Mouse (Mus musculus): ENCODE measurements around the gene Tomm20. TPM values are rescaled to one million over a fixed set of nuclear protein-coding genes. Genes with fewer than 3 reads are reported as not detected.
"Not testable (repeated sequence)": the region's sequence is repeated elsewhere in the genome, so short reads cannot be mapped to it uniquely, and the experiment has no call there.

Tomm20 gene
- polyA plus RNA-seq, 1 experiment from 2014 or later = 189 TPM

- Histone ChIP-seq H3K27me3 (replicated peaks) (no peaks in the 10 kb centered on the region), H3K4me2 (replicated peaks) (no peak overlapping the region), H3K4me3 (no peak overlapping the region), H3K4me1 (peaks cover 19% of the 10 kb centered on the region), H3K36me3 (no peaks in the 10 kb centered on the region), H3K9ac (no peak overlapping the region), H3K9me3 (no peaks in the 10 kb centered on the region), H3K27ac (no peak overlapping the region)
- no peak for ATAC-seq (ENCODE audit: low FRiP score, low read depth)
- 65% methylated on average over 3 of the region's 3 CpGs for WGBS
Measured at GRCm38 (mm10) chr8:126887639-126888006, 58.0 kb downstream of the Tomm20 start.

GRCm38 (mm10) chr8:126886741-126887638 is 58.7 kb downstream of the Tomm20 start:
- 59% methylated on average over 8 of the region's 8 CpGs for WGBS
- H3K9ac ChIP-seq = no peak overlapping the region
- H3K4me2 ChIP-seq (replicated peaks) = no peak overlapping the region
- peaks cover 19% of the 10 kb centered on the region for H3K4me1 ChIP-seq
- no peak overlapping the region for H3K27ac ChIP-seq
- H3K27me3 ChIP-seq (replicated peaks) = no peaks in the 10 kb centered on the region
- ATAC-seq (ENCODE audit: low FRiP score, low read depth) = no peak
- H3K36me3 ChIP-seq = no peaks in the 10 kb centered on the region
- no peaks in the 10 kb centered on the region for H3K9me3 ChIP-seq
- H3K4me3 ChIP-seq = no peak overlapping the region

- Histone ChIP-seq H3K27ac (no peak overlapping the region), H3K27me3 (replicated peaks) (no peaks in the 10 kb centered on the region), H3K9ac (no peak overlapping the region), H3K4me3 (no peak overlapping the region), H3K9me3 (no peaks in the 10 kb centered on the region), H3K4me1 (peaks cover 19% of the 10 kb centered on the region), H3K36me3 (no peaks in the 10 kb centered on the region), H3K4me2 (replicated peaks) (no peak overlapping the region)
- 73% methylated on average over 13 of the region's 13 CpGs for WGBS
- no peak for ATAC-seq (ENCODE audit: low FRiP score, low read depth)
Measured at GRCm38 (mm10) chr8:126885554-126886485, 59.8 kb downstream of the Tomm20 start.

GRCm38 (mm10) chr8:126884202-126884926 is 61.3 kb downstream of the Tomm20 start:
- Histone ChIP-seq H3K27ac (no peak overlapping the region), H3K36me3 (no peaks in the 10 kb centered on the region), H3K9me3 (no peaks in the 10 kb centered on the region), H3K9ac (no peak overlapping the region), H3K4me3 (no peak overlapping the region), H3K27me3 (replicated peaks) (no peaks in the 10 kb centered on the region), H3K4me2 (replicated peaks) (no peak overlapping the region), H3K4me1 (peaks cover 19% of the 10 kb centered on the region)
- ATAC-seq (ENCODE audit: low FRiP score, low read depth) = 0 out of 2 replicates have a peak, but pooled peaks have one; percentile 48
- WGBS = 47% methylated on average over 6 of the region's 6 CpGs

GRCm38 (mm10) chr8:126883752-126884151 is 61.9 kb downstream of the Tomm20 start:
- Histone ChIP-seq H3K4me1 (peaks cover 19% of the 10 kb centered on the region), H3K9me3 (no peaks in the 10 kb centered on the region), H3K27me3 (replicated peaks) (no peaks in the 10 kb centered on the region), H3K27ac (no peak overlapping the region), H3K4me3 (no peak overlapping the region), H3K36me3 (no peaks in the 10 kb centered on the region), H3K4me2 (replicated peaks) (no peak overlapping the region), H3K9ac (no peak overlapping the region)
- no peak for ATAC-seq (ENCODE audit: low FRiP score, low read depth)
- 81% methylated on average over 5 of the region's 5 CpGs for WGBS

GRCm38 (mm10) chr8:126882586-126882985 is 63.1 kb downstream of the Tomm20 start:
- H3K27ac ChIP-seq; ATAC-seq (ENCODE audit: low FRiP score, low read depth); H3K27me3 ChIP-seq (replicated peaks); H3K4me3 ChIP-seq; H3K4me2 ChIP-seq (replicated peaks); H3K9me3 ChIP-seq; H3K36me3 ChIP-seq; H3K9ac ChIP-seq: not testable (repeated sequence)
- WGBS = 91% methylated on average over 1 of the region's 1 CpGs
- H3K4me1 ChIP-seq = peaks cover 19% of the 10 kb centered on the region

- 76% methylated on average over 4 of the region's 4 CpGs for WGBS
- no peaks in the 10 kb centered on the region for H3K9me3 ChIP-seq
- H3K4me2 ChIP-seq (replicated peaks) = no peak overlapping the region
- H3K4me1 ChIP-seq = peaks cover 12% of the 10 kb centered on the region
- H3K27me3 ChIP-seq (replicated peaks) = no peaks in the 10 kb centered on the region
- H3K36me3 ChIP-seq = no peaks in the 10 kb centered on the region
- no peak overlapping the region for H3K27ac ChIP-seq
- no peak for ATAC-seq (ENCODE audit: low FRiP score, low read depth)
- H3K4me3 ChIP-seq = no peak overlapping the region
- H3K9ac ChIP-seq = no peak overlapping the region
Measured at GRCm38 (mm10) chr8:126881641-126882140, 64.0 kb downstream of the Tomm20 start.

Other genes with a start within 250 kb of the Tomm20 start
- gene Rbm34, start 25.2 kb upstream of the Tomm20 start, polyA plus RNA-seq (2016; fragmentation: Nextera tagmentation; extraction: Ambion mirVana) = 29.7 and 33.5 TPM in 2 replicates
- gene Pard3, start 118.0 kb upstream of the Tomm20 start, polyA plus RNA-seq (2016; fragmentation: Nextera tagmentation; extraction: Ambion mirVana) = 35.7 and 41.1 TPM in 2 replicates

Measured in neural tube, embryonic 12.5 days (tissue).